Mouse (Mus musculus) ES-E14 (cell line): ENCODE measurements around the gene Gm1110. TPM values are rescaled to one million over a fixed set of nuclear protein-coding genes. Genes with fewer than 3 reads are reported as not detected.

ENCODE experiments used
- DNase-seq: peaks from one replicate; pipeline ENCODE4 v3.0.0-alpha.2; 2013; ENCODE audit warnings: low read depth, low spot score
- H3K27ac ChIP-seq: 2 replicates; pipeline ENCODE4 v1.5.1; 2012; ENCODE audit warnings: low read depth, mild to moderate bottlenecking, low read length, moderate library complexity, mixed read lengths; ENCODE audit not compliant: poor library complexity, insufficient read depth, severe bottlenecking
- H3K36me3 ChIP-seq: 2 replicates; pipeline ENCODE4 v1.6.1; 2012; ENCODE audit warnings: mild to moderate bottlenecking, low read length, moderate library complexity, mixed read lengths; ENCODE audit not compliant: control insufficient read depth, poor library complexity, insufficient read depth, severe bottlenecking
- H3K4me1 ChIP-seq, 2 experiments: fragments of 150-350 bp in 1 of 2; sonication (generic) in 1 of 2; 2 replicates each; pipeline ENCODE4 v1.6.1; 2012; ENCODE audit warnings: low read length in 2 of 2, mild to moderate bottlenecking in 1 of 2, mixed read lengths in 1 of 2; ENCODE audit not compliant: control insufficient read depth in 2 of 2, insufficient read depth in 2 of 2, poor library complexity in 1 of 2
- H3K4me3 ChIP-seq, 2 experiments: fragments of 150-350 bp in 1 of 2; sonication (generic) in 1 of 2; 2 replicates each; pipeline ENCODE4 v1.5.1; 2012; ENCODE audit warnings: low read length in 2 of 2, low read depth in 1 of 2, mild to moderate bottlenecking in 1 of 2, mixed read lengths in 1 of 2; ENCODE audit not compliant: insufficient read depth in 1 of 2, poor library complexity in 1 of 2, severe bottlenecking in 1 of 2
- H3K9ac ChIP-seq: 2 replicates; pipeline ENCODE4 v1.6.1; 2012; ENCODE audit warnings: low read depth, mild to moderate bottlenecking, low read length, mixed read lengths; ENCODE audit not compliant: poor library complexity, insufficient read depth, severe bottlenecking
- H3K9me3 ChIP-seq: fragments of 150-350 bp; sonication (generic); 2 replicates; pipeline ENCODE4 v1.6.1; 2012; ENCODE audit warnings: low read depth, mild to moderate bottlenecking, low read length; ENCODE audit not compliant: control insufficient read depth, insufficient read depth
- CHD2 ChIP-seq: IDR thresholded peaks from 2 replicates; pipeline ENCODE4 v1.6.1; 2014; ENCODE audit warnings: mild to moderate bottlenecking, low read depth, low read length, inconsistent platforms
- HCFC1 ChIP-seq: IDR thresholded peaks from 2 replicates; pipeline ENCODE4 v1.6.1; 2012; ENCODE audit warnings: low read length, inconsistent platforms, borderline replicate concordance; ENCODE audit not compliant: insufficient read depth
- MAFK ChIP-seq: IDR thresholded peaks from 2 replicates; pipeline ENCODE4 v1.6.1; 2014; ENCODE audit warnings: mild to moderate bottlenecking, low read depth, low read length, inconsistent platforms; ENCODE audit not compliant: insufficient read depth
- ZC3H11A ChIP-seq: IDR thresholded peaks from 2 replicates; pipeline ENCODE4 v1.6.1; 2012; ENCODE audit warnings: low read depth, mild to moderate bottlenecking, inconsistent platforms, low read length, borderline replicate concordance
- ZNF384 ChIP-seq: IDR thresholded peaks from 2 replicates; pipeline ENCODE4 v1.6.1; 2012; ENCODE audit warnings: low read depth, low read length, inconsistent platforms
- in situ Hi-C, 2 experiments: fragments of 600-800 bp; cut with MboI; formaldehyde crosslinking; loops; one replicate each; pipeline ENCODE4 v1.15.1; 2025; ENCODE audit warnings: low sequenced_read_pairs in 2 of 2, inconsistent platforms in 1 of 2; ENCODE audit not compliant: unreplicated experiment in 2 of 2
- total RNA-seq: library from RNA; depleted of rRNA; stranded (reverse); fragments of 300-350 nt; gene quantifications from 2 replicates; pipeline ENCODE4 v1.2.3, GENCODE M21; 2012; rRNA removed

The Gm1110 gene
- not detected in 2 replicates for total RNA-seq

DNA sequence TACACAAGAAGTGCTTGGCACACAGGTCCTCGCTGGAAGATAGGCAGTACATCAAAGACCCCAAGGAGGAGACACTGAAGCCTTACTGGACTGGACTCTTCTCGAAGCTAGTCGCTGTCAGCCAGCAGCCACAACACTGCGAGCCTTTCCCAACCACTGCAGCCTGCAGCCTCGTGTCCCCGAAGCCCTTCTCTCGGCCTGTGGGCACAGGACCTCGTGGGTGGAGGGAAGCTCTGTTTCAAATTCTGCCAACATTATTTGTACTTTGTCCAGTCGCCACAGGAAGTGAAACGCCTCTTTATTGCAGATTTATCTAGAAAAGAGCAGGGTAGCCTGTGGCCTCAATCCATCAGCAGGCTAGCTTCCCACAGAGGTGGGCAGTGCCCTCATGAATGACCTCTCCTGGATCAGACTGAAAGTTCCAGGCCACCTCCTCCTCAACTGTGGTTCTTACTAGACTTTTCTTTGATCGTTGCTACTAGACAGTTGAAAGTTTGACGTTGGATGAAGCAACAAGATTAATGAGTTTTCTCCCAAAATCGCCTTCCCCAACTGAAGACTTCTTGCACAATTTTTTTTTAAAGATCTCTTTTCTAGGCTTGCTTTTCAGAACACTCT, at the start of gene Gm1110:
Gene Gm1110, minus strand, starts transcription at position 203 of the 618 bp plus-strand sequence.
- Histone ChIP-seq H3K27ac (no peak within 1 kb of the TSS), H3K36me3 (no peaks in the 10 kb centered on the region), H3K9me3 (no peaks in the 10 kb centered on the region), H3K9ac (no peak within 1 kb of the TSS), H3K4me1 (no peaks in the 10 kb centered on the region), H3K4me3 (no peak within 1 kb of the TSS)
- TF ChIP-seq CHD2: no peak
- TF ChIP-seq ZNF384: no peak
- TF ChIP-seq MAFK: no peak
- no peak for TF ChIP-seq HCFC1
- no peak for TF ChIP-seq ZC3H11A
- no peak for DNase-seq
- in situ Hi-C loops: no loop called here

DNA sequence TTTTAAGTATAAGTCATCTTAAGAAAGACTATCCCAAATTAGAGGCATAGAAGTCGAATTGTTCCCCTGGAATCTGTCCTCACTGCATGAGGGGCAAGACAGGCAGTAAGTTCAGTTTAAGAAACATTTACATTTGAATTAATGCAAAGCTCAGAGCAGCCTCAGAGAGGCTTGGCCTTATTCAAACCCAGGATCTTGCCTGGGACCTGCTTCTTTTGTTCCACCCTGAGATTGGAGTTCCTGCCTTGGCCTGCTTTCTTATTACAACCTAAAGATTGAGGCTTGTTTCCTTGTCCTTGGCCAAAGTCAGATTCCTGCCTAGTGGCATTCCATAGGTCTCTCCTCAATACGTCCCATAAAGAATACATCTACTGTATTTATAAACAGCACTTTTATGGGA, 24.9 kb upstream of the Gm1110 start:
- DNase-seq: peak; percentile 34
- Histone ChIP-seq H3K9ac (no peak overlapping the region), H3K27ac (no peak overlapping the region), H3K4me3 (no peak overlapping the region), H3K4me1 (no peaks in the 10 kb centered on the region), H3K36me3 (no peaks in the 10 kb centered on the region; the same call in 1 of the 2 replicates), H3K9me3 (no peaks in the 10 kb centered on the region; the same call in 1 of the 2 replicates)
- TF ChIP-seq CHD2 (no peak), ZC3H11A (no peak), ZNF384 (no peak), HCFC1 (no peak), MAFK (no peak)
- in situ Hi-C loops: no loop called here

DNA sequence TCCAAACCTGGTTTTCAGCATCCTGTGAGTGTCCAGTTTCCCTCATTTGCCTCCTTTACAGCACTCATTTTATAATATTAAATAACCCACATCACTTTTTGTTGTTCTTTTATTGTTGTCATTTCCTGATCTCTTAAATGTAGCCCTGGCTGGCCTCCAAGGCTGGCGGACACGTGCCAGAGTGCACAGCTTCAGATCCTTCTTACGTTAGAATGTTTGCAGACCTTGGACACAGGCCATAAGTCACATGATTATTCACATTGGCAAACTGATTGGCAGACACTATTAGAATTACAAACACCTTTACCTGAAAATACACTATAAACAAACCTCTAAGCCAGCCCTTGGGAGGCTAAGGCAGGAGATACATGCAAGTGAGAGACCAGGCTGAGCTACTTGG, 1.2 kb upstream of the Gm1110 start:
- no peak overlapping the region for H3K4me3 ChIP-seq
- in situ Hi-C loops: no loop called here
- H3K4me1 ChIP-seq: no peaks in the 10 kb centered on the region
- no peak for DNase-seq
- H3K27ac ChIP-seq: no peak overlapping the region
- H3K36me3 ChIP-seq: no peaks in the 10 kb centered on the region
- TF ChIP-seq CHD2 (no peak), MAFK (no peak), ZNF384 (no peak), HCFC1 (no peak), ZC3H11A (no peak)
- no peaks in the 10 kb centered on the region for H3K9me3 ChIP-seq
- no peak overlapping the region for H3K9ac ChIP-seq

DNA sequence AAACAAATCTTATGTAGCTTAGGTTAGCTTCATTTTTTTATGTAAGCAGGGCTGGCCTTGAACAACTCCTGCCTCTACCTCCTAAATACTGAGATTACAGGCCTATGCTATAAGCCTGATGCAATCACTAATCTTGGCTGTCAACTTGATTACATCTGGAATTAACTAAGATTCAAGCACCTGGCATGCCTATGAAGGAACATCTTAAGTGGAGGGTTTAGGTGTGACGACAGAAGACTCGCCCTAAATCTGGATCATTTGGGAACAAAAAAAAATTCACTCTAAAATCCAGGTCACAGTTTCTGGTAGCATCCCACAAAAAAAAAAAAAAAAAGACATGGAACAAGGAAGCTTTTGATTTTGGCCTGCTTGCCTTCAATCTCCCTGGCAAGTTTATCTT, 3.1 kb downstream of the Gm1110 start:
- H3K9me3 ChIP-seq: no peaks in the 10 kb centered on the region
- H3K9ac ChIP-seq: no peak overlapping the region
- no peaks in the 10 kb centered on the region for H3K4me1 ChIP-seq
- TF ChIP-seq HCFC1: no peak
- TF ChIP-seq ZNF384: no peak
- no peak for TF ChIP-seq CHD2
- no peak for TF ChIP-seq ZC3H11A
- no peak for TF ChIP-seq MAFK
- no peak overlapping the region for H3K27ac ChIP-seq
- DNase-seq: no peak
- in situ Hi-C loops: no loop called here
- no peaks in the 10 kb centered on the region for H3K36me3 ChIP-seq
- H3K4me3 ChIP-seq: no peak overlapping the region

DNA sequence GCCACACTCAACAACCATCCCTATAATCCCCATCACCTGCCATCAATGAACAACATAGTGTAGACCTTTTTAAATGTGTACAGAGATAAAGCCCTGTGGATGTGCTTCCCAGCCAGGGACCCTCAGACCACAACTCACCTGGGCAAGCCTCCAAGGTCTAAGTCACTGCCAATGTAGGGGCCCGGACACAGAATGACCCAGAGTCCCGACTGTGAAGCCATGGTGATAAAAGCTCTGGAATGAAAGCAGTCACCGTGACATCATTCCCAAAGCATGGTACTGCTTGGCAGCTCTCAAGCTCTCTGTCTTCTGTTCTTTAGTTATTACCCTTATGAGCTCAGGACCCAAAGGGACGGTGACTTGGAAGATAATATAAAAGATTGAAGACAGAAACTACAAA, 9.8 kb downstream of the Gm1110 start:
- Histone ChIP-seq H3K4me3 (no peak overlapping the region), H3K27ac (no peak overlapping the region), H3K9ac (no peak overlapping the region), H3K4me1 (no peaks in the 10 kb centered on the region), H3K9me3 (no peaks in the 10 kb centered on the region), H3K36me3 (no peaks in the 10 kb centered on the region)
- no peak for TF ChIP-seq ZC3H11A
- no peak for TF ChIP-seq CHD2
- no peak for TF ChIP-seq ZNF384
- TF ChIP-seq HCFC1: no peak
- TF ChIP-seq MAFK: no peak
- in situ Hi-C loops: no loop called here
- DNase-seq: no peak
